Mouse (Mus musculus) embryo, embryonic 11.5 days (tissue): ENCODE results near the gene Clec1b.

Experiments
- DNase-seq: peaks from one replicate; pipeline ENCODE4 v3.0.0-alpha.2; 2012; ENCODE audit warnings: low read depth, low spot score

Clec1b gene

DNA sequence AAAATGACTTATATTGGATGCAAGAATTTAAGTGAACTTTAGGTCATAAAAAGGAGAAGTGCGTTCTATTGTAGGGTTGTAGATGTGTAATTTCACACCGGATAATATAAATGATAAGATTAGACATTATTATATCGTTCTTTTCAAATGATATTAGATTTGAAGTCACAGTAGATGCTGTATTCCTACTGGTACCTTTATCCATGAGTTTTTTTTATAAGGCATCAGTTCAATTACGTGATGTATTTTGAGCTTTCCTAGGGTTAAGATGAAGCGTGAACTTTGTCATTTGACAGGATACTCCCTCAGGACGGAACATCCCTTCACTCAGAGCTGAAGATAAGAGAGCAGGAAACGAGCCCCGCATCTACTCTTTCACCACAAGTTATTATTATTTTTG is at the start of gene Clec1b:
TSS of gene Clec1b (plus strand) at position 301 of the 400 bp plus-strand sequence.
- no peak for DNase-seq

DNA sequence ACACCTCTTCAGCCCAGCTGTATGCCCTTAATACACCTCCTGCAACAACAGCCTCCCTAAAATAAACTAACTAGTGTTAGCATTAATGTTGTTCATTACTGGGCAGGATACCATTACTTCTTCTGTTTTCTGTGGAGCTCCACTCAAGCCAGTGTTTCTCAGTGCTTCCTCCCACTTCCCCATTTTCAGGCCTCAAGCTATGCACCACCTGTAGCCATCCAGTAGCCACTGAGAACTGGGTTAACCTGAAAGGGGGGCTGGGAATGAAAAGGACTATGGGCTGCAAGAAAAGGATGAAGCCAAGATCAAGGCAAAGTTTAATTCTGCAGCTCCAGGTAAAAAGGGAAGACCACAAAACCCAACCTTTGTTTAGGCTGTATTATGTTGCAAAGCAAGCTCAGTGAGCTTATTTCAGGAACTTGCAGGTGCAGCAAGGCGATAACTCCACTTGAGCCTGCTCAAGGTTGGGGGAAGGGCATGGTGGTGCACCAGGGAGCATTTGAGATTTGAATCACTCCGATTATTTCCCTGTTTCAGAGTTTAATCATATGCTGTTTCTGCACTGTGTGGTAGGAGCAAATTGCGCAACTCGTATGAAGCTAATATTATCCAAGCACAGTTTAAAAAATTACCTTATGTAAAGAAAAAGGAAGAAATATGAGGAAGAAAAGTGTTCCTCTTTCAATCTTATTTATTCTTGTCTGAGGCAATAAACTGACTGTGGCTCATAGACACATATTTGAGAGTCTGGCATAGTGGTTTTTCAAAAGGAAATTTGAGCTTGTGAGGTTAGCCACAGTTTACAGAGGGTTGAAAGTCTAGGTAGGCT is 47.4 kb upstream of the Clec1b start:
- DNase-seq, result no peak

DNA sequence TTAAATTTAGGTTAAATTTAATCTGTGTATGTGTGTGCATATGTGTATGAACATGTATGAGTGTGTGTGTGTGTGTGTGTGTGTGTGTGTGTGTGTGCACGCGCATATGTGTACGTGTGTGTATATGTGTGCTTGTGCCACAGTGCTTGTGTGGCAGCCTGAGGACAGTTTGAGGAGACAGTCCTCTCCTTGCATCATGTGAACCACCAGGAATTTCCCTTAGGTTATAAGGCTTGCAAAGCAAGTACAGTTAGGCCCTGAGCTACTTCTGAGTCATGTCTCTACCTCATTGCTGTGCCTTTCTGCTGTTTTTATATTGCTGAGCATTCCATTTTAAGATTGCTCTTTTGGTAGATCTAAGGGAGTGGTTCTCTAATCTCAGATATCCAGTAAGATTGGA is 46.0 kb upstream of the Clec1b start:
- no peak for DNase-seq

DNA sequence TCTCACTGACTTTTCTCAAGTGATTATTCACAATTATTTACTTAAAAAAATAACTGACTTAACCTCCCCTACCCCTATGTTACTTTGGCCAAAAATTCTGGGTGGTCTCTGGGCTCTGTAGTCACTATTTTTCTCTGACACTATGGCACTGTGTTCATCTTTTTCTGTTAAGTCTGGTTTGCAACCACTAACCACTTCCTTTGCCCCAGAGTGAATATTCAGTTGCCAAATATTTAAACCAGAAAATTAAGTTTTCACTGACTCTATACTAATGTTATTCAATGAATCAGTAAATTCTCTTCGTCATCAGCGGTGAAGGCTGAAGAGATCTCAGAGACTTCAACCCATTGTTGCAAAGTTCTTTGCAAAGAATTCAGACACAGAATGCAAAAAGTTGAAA is 41.3 kb upstream of the Clec1b start:
- no peak for DNase-seq

DNA sequence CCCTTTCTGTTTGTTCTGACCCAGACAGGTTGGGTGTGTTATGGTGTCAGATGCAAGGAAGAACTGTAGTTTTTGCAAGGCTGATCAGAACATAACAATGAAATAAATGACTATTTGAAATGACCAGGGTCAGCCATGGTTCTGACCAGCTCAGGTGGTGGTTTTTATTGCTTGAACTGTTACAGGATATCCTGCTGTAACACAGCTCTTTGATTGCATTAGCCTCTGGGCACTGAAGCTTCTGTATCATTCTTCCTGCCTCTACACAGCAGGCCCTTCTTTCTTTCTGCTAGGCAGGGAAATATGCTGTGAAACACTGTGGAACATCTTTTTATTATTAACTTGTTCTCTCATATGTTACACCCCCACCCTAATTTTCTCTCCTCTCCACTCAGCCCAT is 40.7 kb upstream of the Clec1b start:
- no peak for DNase-seq

DNA sequence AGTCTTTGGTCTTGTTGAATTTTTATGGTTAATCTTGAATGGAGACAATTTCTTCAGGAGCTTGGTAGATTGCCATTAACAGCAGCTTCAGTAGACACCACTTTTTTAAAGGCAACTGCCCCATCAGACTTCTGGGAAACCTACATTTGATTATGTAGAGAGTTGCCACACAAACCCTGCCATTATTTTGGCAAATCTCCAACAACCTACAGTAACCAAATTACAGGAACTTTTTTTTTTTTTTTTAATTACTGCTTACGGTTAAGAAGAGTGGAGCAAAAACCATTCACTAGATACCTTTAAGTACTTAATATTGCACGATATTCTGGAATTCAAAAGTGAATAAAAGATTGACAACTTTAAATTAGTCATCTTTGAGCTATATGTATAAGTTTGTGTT is 37.6 kb upstream of the Clec1b start:
- no peak for DNase-seq

DNA sequence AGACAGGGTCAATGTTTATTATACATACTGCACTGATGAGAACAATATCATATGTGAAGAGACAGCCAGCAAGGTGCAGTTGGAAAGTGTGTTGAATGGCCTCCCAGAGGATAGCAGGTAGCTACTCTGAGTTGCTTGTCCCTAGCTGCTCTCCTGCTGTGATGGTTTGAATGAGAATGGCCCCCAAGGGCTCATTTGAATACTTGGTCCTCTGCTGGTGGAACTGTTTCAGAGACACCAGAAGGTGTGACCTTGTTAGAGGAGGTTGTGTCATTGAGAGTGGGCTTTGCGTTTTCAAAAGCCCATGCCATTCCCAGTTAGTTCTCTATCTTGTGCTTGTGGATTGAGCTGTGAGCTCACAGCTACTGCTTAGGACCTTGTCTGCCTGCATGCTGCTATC is 33.2 kb upstream of the Clec1b start:
- no peak for DNase-seq

DNA sequence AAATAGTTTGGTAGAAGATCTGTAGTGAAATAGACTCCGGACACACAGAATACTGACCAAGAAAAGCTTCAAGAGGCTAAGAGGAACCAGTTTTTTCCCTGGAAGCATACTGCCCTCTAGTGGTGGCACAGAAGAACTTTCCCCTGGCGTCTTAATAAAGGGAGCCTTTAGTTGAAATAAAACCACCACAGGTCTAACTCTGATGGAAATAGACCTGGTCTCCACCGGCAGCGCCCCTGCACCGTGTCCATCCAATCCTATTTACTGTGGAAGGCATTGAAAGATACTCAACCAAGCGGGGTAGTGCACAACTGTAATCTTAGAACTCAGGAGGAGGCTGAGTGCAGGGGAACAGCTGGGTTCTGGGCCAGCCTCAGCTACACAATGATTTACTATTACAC is 31.1 kb upstream of the Clec1b start:
- DNase-seq, result peak; percentile 43

DNA sequence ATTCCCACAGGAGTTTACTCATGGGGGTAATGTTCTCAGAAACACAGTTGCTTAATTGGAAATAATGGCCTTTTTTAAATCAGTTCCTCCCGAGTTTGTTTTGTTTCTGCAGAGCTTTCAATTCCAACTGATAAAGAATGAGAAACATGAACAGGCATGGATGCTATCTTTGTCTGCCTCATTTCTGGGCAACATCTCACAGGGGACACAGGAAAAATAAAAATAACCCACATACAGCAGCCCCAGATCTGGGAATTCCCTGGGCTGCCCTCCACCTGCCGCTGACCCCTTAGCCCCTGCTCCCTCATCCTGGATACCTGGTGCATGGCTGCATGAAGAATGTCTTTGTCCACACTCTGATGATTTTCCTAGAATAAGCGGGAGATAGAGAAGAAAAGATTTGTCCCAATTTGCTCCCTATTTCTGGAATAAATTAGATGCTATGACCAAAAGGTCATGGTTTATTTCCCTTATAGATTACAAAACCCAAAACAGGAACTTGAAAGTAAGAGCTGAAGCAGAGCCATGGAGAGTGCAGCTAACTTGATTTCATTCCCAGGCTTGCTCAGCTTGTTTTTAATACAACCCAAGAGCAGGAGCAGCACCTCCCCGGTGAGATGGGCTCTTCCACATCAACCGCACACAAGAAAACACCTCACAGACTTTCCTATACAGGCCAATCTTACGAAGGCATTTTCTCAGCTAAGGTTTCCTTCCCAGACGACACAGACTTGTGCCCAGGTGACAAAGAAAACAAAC is 27.5 kb upstream of the Clec1b start:
- no peak for DNase-seq

DNA sequence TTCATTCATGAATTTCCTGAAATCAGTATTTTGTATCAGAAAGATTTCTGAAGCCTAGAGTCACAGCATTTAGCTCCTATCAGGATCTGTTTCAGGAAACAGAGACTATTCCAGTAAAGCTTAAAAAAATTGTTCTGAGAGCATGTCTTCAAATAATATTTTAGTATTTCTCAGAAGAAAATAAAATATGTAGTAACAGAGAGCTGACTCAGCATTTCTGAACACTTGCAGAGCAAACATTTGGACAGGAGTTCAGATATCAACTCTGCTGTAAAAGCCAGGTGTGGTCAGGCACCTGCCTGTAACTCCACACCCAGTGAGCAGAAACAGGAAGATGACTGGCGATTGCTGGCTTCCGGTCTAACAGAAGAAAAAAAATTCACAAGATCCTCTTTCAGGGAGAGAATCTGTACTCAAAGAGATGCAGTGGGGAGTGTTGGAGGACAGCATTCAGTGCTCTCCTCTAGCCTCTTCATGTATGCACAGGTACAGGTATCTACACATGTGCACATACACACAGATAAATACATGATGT is 22.1 kb upstream of the Clec1b start:
- DNase-seq, result no peak

DNA sequence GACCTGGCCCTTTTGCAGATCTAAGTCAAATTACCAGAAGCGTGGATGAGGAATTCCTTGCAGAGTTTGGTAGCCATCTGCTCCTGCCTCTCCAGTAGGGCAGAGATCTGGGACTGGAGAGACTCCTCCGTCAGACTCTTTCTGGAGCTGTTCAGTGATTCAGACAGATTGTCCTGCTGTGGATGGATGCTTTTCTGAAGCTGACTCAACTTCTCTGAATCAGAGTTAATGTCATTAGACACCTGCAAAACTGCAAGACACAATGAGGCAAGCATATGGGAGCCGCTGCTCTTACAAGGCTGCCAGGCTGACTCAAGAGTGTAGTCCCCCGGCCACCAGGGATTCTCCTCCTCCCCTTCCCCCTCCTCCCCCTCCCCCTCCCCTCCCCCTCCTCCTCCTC is 16.6 kb upstream of the Clec1b start:
- no peak for DNase-seq

DNA sequence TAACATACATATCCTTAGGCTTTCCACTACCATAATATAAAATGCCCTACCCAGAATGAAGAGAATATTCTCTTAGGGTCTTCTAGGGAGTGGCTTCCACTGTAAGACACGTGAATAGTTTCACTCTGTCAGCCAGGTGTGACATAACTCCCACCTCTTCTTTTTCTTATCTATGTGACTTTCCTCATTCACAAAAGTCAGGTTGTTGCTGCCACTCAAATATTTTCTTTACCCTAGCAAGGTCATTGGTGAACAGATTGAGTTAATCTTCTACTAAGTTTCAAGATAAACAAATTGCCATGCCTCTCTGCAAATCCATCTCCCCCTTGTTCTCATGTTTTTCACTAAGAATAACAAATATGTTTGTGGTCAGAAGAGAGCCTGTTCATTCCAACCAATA is 15.4 kb upstream of the Clec1b start:
- DNase-seq, result no peak

DNA sequence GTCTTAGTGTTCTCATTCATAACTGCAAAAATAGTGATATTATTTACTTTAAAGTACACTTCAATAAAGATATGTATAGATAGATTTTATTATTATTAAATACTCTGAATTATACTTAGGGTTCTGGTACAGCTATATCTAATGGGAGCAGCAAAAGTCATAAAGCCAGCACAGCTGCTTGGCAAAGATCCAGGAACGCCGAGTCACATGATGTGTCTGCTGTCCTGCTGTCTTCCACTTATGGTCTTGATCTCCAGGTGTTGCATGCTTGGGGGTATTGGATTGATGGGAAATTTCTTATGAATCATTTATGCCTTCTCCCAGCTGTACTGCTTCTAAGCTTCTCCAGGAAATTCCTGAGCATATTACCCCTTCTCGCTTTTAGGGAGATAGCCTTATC is 13.6 kb upstream of the Clec1b start:
- DNase-seq, result no peak

DNA sequence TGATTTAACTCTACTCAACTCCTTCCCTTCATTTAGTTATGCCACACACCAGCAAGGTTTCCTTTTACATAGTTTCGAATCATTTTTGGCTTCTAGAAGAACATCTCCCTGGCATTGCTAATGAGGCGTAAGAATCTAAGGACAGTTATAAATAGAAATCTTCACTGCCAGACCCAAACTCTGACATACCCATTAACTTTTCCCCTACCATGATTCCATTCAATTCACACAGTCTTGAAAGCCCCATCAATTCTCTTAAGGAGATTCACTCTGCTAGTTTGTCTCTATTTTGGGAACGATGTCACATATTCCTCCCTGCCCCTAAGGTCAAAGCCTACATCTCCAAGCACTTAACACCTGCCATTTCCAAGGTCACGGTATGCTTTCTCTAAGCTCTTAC is 12.1 kb upstream of the Clec1b start:
- DNase-seq, result no peak

DNA sequence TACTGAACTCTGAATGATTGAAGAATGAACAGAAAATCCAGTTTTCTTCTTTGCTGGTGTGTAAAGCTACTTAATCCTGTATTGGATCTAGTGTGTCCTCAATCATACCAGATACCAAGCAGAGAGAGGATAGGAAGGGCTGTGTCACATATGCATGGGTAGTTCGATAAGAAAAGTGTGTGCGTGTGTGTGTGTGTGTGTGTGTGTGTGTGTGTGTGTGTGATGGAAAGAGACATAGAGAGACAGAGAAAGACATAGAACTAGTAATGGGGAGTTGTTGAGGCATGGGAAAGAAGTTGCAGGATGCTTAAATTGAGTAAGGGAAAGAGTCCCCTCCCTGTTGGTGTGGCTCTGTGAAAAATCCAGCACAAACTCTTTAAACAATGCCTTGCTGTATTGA is 11.3 kb upstream of the Clec1b start, which contains the start of gene Clec12b:
TSS of gene Clec12b (minus strand) at position 101 of the 400 bp plus-strand sequence.
- no peak for DNase-seq

DNA sequence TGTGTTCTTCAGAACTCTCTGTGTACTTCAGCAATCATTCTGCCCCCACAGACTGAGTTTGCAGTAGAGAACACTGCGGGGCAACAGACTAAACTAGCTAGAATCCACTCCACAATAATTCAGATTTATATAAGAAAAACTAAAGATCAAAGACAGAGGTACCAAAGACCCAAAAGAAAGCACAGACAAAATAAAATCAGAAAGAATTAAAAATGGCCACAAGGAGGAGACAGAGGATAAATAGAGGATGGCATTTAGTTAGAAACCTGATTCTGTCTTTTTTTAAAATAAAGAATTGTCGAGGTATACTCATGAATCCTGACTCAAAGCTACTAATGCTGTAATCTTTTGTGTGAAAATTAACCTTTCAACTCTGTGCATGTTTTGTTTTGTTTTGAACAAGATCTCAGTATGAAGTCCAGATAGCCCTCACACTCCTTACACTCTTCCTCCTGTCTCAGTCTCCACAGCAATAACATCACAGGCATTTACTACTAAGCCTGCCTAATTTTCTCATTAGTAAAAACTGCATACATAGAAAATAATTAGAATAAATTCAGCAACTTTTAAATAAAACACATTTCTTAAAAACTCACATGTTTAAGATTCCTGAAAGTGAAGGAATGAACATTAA is 3.9 kb upstream of the Clec1b start:
- no peak for DNase-seq

DNA sequence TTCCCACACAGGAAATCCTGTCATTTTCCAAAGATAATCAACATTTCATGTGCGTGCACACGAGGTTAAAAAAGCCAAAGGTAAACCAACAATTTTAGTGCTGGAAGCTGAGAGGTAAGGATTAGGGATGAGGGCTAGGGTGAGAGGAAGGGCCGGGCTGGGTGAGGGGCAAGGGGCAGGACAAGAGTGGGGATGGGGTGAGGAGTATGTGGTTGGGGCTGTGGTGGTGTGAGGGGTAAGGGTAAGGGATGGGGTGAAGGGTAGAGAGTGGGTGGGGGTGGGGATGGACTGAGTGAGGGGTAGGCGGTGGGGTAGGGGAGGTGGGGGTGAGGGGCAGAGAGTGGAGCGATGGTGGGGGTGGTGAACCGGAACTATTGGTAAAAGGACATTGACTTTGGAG is 3.4 kb upstream of the Clec1b start:
- DNase-seq, result no peak

DNA sequence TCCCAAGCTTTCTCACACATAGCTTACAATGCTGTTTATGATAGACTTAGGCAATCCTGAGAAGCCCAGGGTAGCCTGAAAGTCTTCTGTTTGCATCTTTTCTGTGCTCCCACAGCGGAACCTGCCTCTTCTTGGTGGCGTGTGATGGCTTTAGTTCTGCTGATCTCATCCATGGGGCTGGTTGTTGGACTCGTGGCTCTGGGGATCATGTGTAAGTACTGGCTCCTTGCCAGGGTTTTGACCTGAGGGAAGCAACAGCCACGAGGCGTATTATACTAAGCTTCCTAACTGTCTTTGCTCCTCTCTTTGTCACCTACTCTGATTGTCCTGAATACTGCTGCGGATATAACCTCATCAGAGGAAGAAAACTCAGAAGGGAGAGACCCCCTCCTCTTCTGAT is 2.8 kb downstream of the Clec1b start:
- no peak for DNase-seq

DNA sequence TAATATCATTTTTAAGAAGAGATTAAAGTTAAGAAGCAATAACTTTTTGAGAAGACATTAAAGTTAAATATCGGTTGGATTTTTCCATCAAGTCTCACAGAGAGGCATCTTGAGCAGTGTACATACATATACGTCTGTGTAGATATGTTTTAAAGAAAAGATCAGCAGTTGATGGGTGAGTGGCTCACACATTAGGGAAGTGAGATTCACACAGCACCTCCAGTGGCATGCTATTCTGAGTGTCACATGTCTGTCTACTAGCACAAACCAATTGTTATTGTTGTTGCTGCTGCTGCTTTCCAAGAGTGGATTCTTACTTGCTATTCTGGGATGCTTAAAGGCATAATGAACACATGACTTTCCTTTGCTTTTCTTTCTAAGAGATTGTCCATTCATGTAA is 5.3 kb downstream of the Clec1b start:
- DNase-seq, result no peak

DNA sequence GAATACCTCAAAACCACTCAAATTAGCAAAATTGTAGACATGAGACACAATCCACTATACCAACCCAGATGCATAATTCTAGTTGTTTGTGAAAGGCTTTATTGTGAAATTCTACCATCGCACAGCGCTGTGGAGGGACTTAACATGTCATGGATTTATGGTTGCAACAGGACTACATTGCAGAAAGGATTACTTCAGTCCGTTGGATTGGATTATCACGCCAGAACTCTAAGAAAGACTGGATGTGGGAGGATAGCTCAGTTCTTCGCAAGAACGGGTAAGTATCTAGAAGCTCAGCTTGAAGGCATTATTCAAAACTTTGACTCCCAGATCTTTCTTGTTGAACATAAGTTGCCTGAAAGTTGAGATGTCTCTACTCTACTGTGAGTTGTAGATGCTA is 6.3 kb downstream of the Clec1b start:
- DNase-seq, result no peak

DNA sequence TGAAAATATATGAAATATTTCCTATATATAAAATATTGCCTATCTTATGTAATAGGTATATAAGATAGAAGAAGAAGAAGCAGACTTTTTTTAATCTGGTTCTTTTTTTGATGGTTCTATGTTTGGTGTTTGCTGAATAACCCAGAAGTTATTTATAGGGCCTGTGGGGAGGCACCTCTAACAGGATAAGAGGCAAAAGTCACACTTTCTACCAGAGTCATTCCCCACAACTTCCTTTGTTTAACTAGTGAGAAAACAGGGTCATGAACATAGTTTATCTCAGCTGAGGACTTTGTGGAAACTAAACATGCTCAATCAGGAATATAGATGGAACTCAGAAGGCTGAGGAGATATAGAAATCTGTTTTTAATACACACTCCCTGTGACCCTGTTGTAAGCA is 8.9 kb downstream of the Clec1b start:
- DNase-seq, result no peak

DNA sequence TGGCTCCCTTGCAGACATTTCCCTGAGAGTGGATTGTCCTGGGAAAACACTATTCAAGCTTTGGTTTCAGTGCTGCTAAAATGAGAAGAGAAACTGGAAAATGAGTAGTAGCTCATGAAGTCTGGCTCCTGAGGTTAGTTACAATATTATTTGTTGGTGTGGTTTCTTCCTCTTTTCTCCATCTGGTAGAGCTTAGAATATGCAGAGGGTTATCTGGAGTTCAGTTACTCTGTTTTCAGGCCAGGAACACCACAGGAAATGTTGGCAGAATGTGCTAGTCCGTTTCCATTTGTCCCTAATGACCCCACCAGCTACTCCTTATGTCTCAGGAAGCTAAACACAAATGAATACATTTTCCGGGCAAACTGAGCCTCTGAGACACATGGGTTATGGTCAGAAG is 10.2 kb downstream of the Clec1b start:
- no peak for DNase-seq
